Comparison of ENCODE assay signal across 50 mouse cellular contexts in the genomic region with DNA sequence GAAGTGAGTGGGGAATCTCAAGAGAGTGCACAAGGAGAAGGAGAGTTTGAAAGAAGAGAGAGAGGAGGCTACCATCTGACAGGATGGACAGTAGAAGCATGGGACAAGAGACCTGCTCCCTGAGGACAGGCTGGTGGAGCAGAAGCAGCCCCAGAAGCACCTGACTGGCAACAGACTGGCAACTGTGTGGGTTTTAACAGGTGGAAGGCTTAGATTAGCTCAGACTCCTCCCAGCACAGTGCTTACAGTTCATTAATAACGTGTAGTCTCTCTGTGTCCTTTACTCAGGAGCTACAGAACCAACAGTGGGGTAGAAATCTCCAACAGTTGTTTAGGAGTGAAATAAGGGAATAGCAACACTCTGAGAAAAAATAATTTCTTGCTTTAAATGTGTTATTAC. TPM values are rescaled to one million over a fixed set of nuclear protein-coding genes. Genes with fewer than 3 reads are reported as not detected.
"Had no signal": no experiment of that assay in that cellular context is flagged by ENCODE, and none has a peak within 500 bp of the region (broad histone marks: within the 10 kb centered on the region; RNA-seq: fewer than 3 reads in every experiment).

No protein-coding gene starts in this region.

- H3K27me3 ChIP-seq: heart, embryonic 12.5 days; heart, embryonic 13.5 days; heart, embryonic 15.5 days; hindbrain, embryonic 12.5 days; hindbrain, embryonic 13.5 days; intestine, embryonic 15.5 days; kidney, embryonic 15.5 days had no signal

- H3K36me3 ChIP-seq: heart, embryonic 10.5 days; heart, embryonic 12.5 days; heart, embryonic 13.5 days; heart, embryonic 15.5 days; hindbrain, embryonic 10.5 days; hindbrain, embryonic 12.5 days; hindbrain, embryonic 13.5 days; intestine, embryonic 15.5 days; kidney, embryonic 15.5 days had no signal

- H3K4me2 ChIP-seq: heart, embryonic 11.5 days; heart, embryonic 12.5 days; heart, embryonic 13.5 days; heart, embryonic 15.5 days; hindbrain, embryonic 12.5 days; hindbrain, embryonic 13.5 days; intestine, embryonic 15.5 days; kidney, embryonic 15.5 days had no signal

- H3K27ac ChIP-seq: heart, embryonic 10.5 days; heart, embryonic 13.5 days; heart, embryonic 15.5 days; hindbrain, embryonic 10.5 days; hindbrain, embryonic 12.5 days; hindbrain, embryonic 13.5 days; hindbrain, postnatal 0 days; intestine, embryonic 15.5 days; kidney, embryonic 15.5 days; kidney, postnatal 0 days; layer of hippocampus, adult 2 months; left cerebral cortex, adult 2 months had no signal

- H3K9ac ChIP-seq: heart, embryonic 12.5 days; heart, embryonic 13.5 days; heart, embryonic 15.5 days; hindbrain, embryonic 12.5 days; hindbrain, embryonic 13.5 days; intestine, embryonic 15.5 days; kidney, embryonic 15.5 days had no signal

- H3K9me3 ChIP-seq: heart, embryonic 10.5 days; heart, embryonic 12.5 days; heart, embryonic 13.5 days; heart, embryonic 15.5 days; hindbrain, embryonic 10.5 days; hindbrain, embryonic 12.5 days; hindbrain, embryonic 13.5 days; intestine, embryonic 15.5 days; kidney, embryonic 15.5 days had no signal

- DNase-seq: heart, postnatal 10 days; heart, postnatal 14 days; heart, postnatal 36 days; heart, postnatal 4 days; kidney, adult 11 months; kidney, adult 18-20 months; kidney, adult 2 months; kidney, adult 8-10 months; kidney, adult 9 months; kidney, postnatal 10 days; kidney, postnatal 14 days; kidney, postnatal 25 days; kidney, postnatal 36 days; kidney, postnatal 4 days; layer of hippocampus, adult 9-11 months; layer of hippocampus, postnatal 36 days had no signal

- H3K4me3 ChIP-seq: heart, embryonic 10.5 days; heart, embryonic 12.5 days; heart, embryonic 13.5 days; heart, embryonic 15.5 days; hindbrain, embryonic 10.5 days; hindbrain, embryonic 12.5 days; hindbrain, embryonic 13.5 days; intestine, embryonic 15.5 days; kidney, embryonic 15.5 days; layer of hippocampus, adult 2 months; left cerebral cortex, adult 2 months had no signal

- ATAC-seq: hindbrain, embryonic 16.5 days; hindbrain, postnatal 0 days; inflammation-experienced regulatory T-cells, adult 6 months; intestine, embryonic 15.5 days; intestine, embryonic 16.5 days; intestine, postnatal 0 days had no signal

- H3K4me1 ChIP-seq: heart, embryonic 10.5 days; heart, embryonic 12.5 days; heart, embryonic 13.5 days; heart, embryonic 15.5 days; hindbrain, embryonic 10.5 days; hindbrain, embryonic 12.5 days; hindbrain, embryonic 13.5 days; intestine, embryonic 15.5 days; kidney, embryonic 15.5 days had no signal

RNA-seq across cellular contexts. Expression of a gene that starts 44.3 kb away (rescaled TPM):
- total RNA-seq: heart, postnatal 10 days; heart, postnatal 14 days; heart, postnatal 25 days; heart, postnatal 36 days; heart, postnatal 4 days; hematopoietic stem cell, adult 5-6 weeks; hindbrain, postnatal 0 days; layer of hippocampus, adult 18-20 months; layer of hippocampus, adult 2 months; layer of hippocampus, adult 8-10 months; layer of hippocampus, postnatal 10 days; layer of hippocampus, postnatal 14 days; layer of hippocampus, postnatal 25 days; layer of hippocampus, postnatal 36 days; left cerebral cortex, adult 18-20 months; left cerebral cortex, adult 2 months had no signal
- polyA plus RNA-seq: heart, embryonic 10.5 days; heart, embryonic 11.5 days; heart, embryonic 12.5 days; heart, embryonic 13.5 days; heart, embryonic 14.5 days; heart, embryonic 15.5 days; heart, embryonic 16.5 days; heart, postnatal 0 days; hindbrain, embryonic 10.5 days; hindbrain, embryonic 11.5 days; hindbrain, embryonic 12.5 days; hindbrain, embryonic 13.5 days; hindbrain, embryonic 16.5 days; hindbrain, postnatal 0 days; inflammation-experienced regulatory T-cells, adult 6 months; intestine, embryonic 14.5 days; intestine, embryonic 15.5 days; intestine, embryonic 16.5 days; intestine, postnatal 0 days; kidney, adult 2 months; kidney, embryonic 14.5 days; kidney, embryonic 15.5 days; kidney, embryonic 16.5 days; kidney, postnatal 0 days; large intestine, adult 2 months had no signal
